Mouse (Mus musculus) neutrophil, adult 59 days (primary cell): ENCODE results near the gene Lck. TPM values are rescaled to one million over a fixed set of nuclear protein-coding genes. Genes with fewer than 3 reads are reported as not detected.

ENCODE experiments used
- total RNA-seq, 2 experiments: library from RNA; stranded (reverse); gene quantifications; 1 replicate in 1 of 2; 2 replicates in 1 of 2; pipeline ENCODE4 v1.2.4; 2023

Lck gene
- total RNA-seq: 1 to 10 TPM; 1.2 to 2.3 TPM

GRCm38 (mm10) chr4:129573430-129573829 lies at the start of gene Lck:
Gene Lck (minus strand): TSS chr4:129573641.

DNA sequence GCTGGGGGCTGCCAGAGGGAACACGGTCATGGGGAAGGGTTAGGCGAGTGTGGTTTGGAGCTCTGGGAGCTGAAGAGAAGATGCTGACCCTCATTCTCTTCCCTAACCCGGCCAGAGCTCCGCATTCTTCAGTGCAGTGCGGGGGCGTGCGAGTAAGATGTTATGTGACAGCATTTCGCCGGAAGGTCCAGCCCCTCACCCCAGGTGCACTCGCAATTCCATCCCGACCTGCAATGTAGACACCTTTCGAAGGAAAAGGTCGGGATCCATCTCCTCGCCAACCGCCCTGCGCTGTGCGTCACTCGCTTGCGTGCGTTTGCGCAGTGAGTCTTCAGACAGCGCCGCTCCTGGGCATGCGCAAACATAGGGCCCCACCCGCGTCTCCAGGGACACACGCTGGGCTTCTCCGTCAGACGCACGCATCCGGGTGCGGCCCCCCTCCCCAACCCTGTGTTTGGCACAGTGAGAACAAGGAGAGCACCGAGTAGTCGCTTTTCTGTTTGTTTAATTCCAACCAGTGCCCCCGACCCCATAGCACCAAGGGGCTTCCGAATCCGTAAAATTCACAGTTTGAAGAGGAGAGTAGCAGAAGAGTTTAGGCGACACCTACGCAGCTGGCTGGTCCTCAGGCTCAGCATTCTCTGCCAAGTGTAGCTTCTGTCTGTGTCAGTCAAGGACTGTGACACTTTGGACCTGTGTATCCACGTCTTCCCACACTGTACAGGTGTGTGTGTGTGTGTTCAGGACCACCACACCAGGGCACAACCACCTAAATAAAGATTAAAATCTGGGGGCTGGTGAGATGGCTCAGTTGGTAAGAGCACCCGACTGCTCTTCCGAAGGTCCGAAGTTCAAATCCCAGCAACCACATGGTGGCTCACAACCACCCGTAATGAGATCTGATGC lies 45.6 kb upstream of the Lck start, which contains the start of gene Iqcc:
Gene Iqcc (minus strand): TSS at position 314 of the 906 bp plus-strand sequence.

GRCm38 (mm10) chr4:129614093-129614492 lies 40.7 kb upstream of the Lck start, which contains the start of gene Dcdc2b:
Gene Dcdc2b (minus strand): TSS chr4:129614257.

GRCm38 (mm10) chr4:129600233-129601158 lies 27.1 kb upstream of the Lck start, which contains the start of the genes Eif3i and Tmem234:
Gene Eif3i (minus strand): TSS chr4:129600648.
Gene Tmem234 (plus strand): TSS chr4:129600668.

GRCm38 (mm10) chr4:129578466-129578865 lies 5.0 kb upstream of the Lck start, which contains the start of gene Fam167b:
Gene Fam167b (minus strand): TSS chr4:129578549.

DNA sequence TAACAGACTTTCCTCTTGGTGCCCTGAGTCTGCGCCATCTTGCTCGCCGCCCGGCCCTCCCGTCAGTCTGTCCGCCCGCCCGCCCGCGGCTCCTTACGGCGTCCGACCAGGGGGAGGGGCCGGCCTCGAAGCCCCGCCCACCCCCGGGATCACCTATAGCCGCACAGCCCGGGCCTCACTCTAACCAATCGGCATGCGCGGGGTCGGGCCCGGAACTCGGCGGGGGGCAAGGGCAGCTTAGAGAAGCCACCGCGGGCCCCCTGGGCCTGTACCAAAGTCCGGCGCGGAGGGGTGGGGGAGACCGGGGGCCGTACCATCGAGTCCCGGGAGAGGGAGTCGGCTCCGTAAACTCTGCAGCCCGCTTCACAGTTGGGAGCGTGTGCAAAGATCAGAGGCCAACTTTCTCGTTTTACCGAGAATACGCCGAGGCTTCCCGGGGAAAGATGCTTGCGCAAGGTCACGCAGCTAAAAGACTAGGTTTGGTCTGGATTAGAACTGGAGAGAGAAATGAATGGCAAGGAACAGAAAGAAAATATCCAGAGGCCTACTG lies 30.8 kb downstream of the Lck start, which contains the start of gene Hdac1:
Gene Hdac1 (minus strand): TSS at position 122 of the 550 bp plus-strand sequence.

DNA sequence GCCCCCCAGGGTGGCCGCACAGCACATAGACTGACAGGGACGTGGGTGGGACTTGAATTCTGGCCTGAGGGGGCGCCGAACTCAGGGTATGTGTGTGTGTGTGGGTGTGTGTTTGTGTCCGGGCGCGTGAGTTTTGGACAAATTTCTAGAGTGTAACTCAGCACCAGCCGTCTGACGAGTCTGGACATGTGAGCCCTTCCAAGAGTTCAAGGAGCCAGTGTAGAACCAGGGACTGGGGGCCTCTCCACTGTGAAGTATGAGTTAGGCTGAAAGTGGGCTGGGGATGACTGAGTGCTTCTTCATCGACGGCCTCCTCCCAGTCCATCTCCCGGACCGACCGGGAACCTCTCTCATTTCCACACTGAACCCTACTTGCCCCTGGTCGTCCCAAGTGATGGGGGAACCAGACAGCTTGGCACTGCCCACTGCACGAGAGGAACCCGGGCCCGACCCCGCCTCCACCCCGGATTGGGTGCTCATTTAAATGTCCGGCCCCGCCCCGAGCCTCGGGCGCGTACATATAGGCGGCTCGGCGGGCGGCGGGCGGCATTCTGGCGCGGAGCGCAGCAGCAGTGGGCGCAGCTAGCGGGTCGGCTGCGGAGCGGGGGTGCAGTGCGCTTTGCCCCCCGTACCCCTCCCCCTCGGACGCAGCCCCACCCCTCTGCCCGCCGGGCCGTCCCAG lies 60.2 kb downstream of the Lck start, which contains the start of gene Marcksl1:
Gene Marcksl1 (plus strand): TSS at position 496 of the 682 bp plus-strand sequence.

Other genes starting within 250 kb of the Lck start
- 100 to 1,000 TPM; 110 to 145 TPM for gene Rbbp4, start 238.3 kb downstream of the Lck start, total RNA-seq
- 10 to 100 TPM; 23.7 to 24.7 TPM for gene Zbtb8os, start 237.9 kb downstream of the Lck start, total RNA-seq
- gene Zbtb8a, start 195.5 kb downstream of the Lck start, total RNA-seq: 1 to 10 TPM in 1 of 2 experiments, under 1 TPM in 1; 0.73 to 1.4 TPM
- not detected for gene Zbtb8b, start 132.8 kb downstream of the Lck start, total RNA-seq
- gene Bsdc1, start 112.1 kb downstream of the Lck start, total RNA-seq: 10 to 100 TPM; 88.5 to 95.7 TPM
- not detected for gene Tssk3, start 82.6 kb downstream of the Lck start, total RNA-seq
- gene Fam229a, start 82.5 kb downstream of the Lck start, total RNA-seq: under 1 TPM in 1 of 2 experiments, not detected in 1; 0.73 TPM
- gene Marcksl1, start 60.1 kb downstream of the Lck start, total RNA-seq: 10 to 100 TPM; 73.9 to 96.8 TPM
- gene Hdac1, start 30.9 kb downstream of the Lck start, total RNA-seq: 10 to 100 TPM; 63.3 to 68.1 TPM
- gene Fam167b, start 4.9 kb upstream of the Lck start, total RNA-seq: not detected
- gene Eif3i, start 27.0 kb upstream of the Lck start, total RNA-seq: 10 to 100 TPM; 70.5 to 73.8 TPM
- gene Tmem234, start 27.0 kb upstream of the Lck start, total RNA-seq: 10 to 100 TPM; 73.8 to 94.1 TPM
- gene Dcdc2b, start 40.6 kb upstream of the Lck start, total RNA-seq: under 1 TPM in 1 of 2 experiments, not detected in 1; 0.93 TPM
- 10 to 100 TPM in 1 of 2 experiments, 1 to 10 TPM in 1; 9.8 to 10.2 TPM for gene Iqcc, start 45.5 kb upstream of the Lck start, total RNA-seq
- 10 to 100 TPM; 39.0 to 44.5 TPM for gene Ccdc28b, start 50.3 kb upstream of the Lck start, total RNA-seq
- gene Txlna, start 67.4 kb upstream of the Lck start, total RNA-seq: 10 to 100 TPM; 35.0 to 37.1 TPM
- 10 to 100 TPM; 27.1 to 33.3 TPM for gene Kpna6, start 99.1 kb upstream of the Lck start, total RNA-seq
- 10 to 100 TPM in 1 of 2 experiments, 1 to 10 TPM in 1; 7.9 to 11.2 TPM for gene Tmem39b, start 123.2 kb upstream of the Lck start, total RNA-seq
- 10 to 100 TPM; 67.3 to 81.5 TPM for gene Khdrbs1, start 168.7 kb upstream of the Lck start, total RNA-seq
- gene Ptp4a2, start 237.6 kb upstream of the Lck start, total RNA-seq: 100 to 1,000 TPM; 147 to 187 TPM